In the genomic region with DNA sequence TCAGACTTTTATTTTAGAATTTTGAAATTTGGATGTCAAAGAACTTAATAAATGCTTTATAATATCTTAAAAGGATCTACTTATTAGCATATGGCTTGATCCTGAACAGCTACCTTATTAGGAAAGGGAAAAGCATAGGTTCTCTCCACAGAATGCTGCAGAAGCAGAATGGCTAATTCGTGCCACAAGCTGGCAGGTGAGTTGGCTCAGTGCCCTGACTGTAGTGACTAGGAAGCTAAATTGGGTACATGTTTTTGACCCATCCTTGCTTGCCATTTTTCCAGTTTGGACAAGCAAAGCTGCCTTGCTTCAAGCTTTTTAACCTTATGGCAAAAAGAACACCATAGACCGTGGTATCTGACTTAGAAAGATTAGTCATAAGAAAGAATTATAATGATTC, we compare ENCODE assay signal across 15 mouse cellular contexts. TPM values are rescaled to one million over a fixed set of nuclear protein-coding genes. Genes with fewer than 3 reads are reported as not detected.
DNase-seq lines count a peak whose midpoint lies in the region.
"Not testable (repeated sequence)": the region's sequence is repeated elsewhere in the genome, so short reads cannot be mapped to it uniquely, and the experiment has no call there.
"Had no signal": no experiment of that assay in that cellular context is flagged by ENCODE, and none has a peak within 500 bp of the region (broad histone marks: within the 10 kb centered on the region; RNA-seq: fewer than 3 reads in every experiment).

No protein-coding gene starts in this region.

- H3K9ac ChIP-seq in ES-E14 (ENCODE audit: insufficient read depth, low read depth, low read length, poor library complexity, severe bottlenecking): not testable (repeated sequence)

- H3K36me3 ChIP-seq in ES-E14 (ENCODE audit: control insufficient read depth, insufficient read depth, low read length, poor library complexity, severe bottlenecking): not testable (repeated sequence)

- DNase-seq in ES-E14 (ENCODE audit: low read depth, low spot score): not testable (repeated sequence)
- peak; percentile 47 to 54 for DNase-seq in cerebellum, postnatal 10 days
- DNase-seq in cerebellum, postnatal 14 days: peak; percentile 47 to 62
- peak; percentile 8 to 35 for DNase-seq in cerebellum, postnatal 25 days

- H3K4me3 ChIP-seq in ES-E14 (ENCODE audit: insufficient read depth in 1 of 2, low read depth in 1 of 2, low read length in 2 of 2, poor library complexity in 1 of 2, severe bottlenecking in 1 of 2): not testable (repeated sequence)

- not testable (repeated sequence) for H3K4me1 ChIP-seq in ES-E14 (ENCODE audit: control insufficient read depth in 2 of 2, insufficient read depth in 2 of 2, low read length in 2 of 2, poor library complexity in 1 of 2)

- in situ Hi-C loops in ES-E14 (cut with MboI; ENCODE audit: low sequenced_read_pairs in 2 of 2, unreplicated experiment in 2 of 2): not testable (repeated sequence)

- H3K9me3 ChIP-seq in ES-E14 (ENCODE audit: control insufficient read depth, insufficient read depth, low read depth, low read length): not testable (repeated sequence)

- H3K27ac ChIP-seq in ES-E14 (ENCODE audit: insufficient read depth, low read depth, low read length, poor library complexity, severe bottlenecking): peak overlapping the region; percentile 56; the same call in 1 of the 2 replicates

RNA-seq across cellular contexts. Expression of a gene that starts 47.2 kb away (rescaled TPM):
- total RNA-seq in ES-E14 (2012; rRNA removed): not detected in 2 replicates
- total RNA-seq: CH12.LX, MEL had no signal

RNA-seq across cellular contexts. Expression of a gene that starts 48.3 kb away (rescaled TPM):
- not detected in 2 replicates for total RNA-seq in ES-E14 (2012; rRNA removed)
- total RNA-seq: adrenal gland, adult 18-20 months; adrenal gland, adult 2 months; adrenal gland, adult 8-10 months; adrenal gland, postnatal 10 days; adrenal gland, postnatal 14 days; adrenal gland, postnatal 25 days; adrenal gland, postnatal 36 days; adrenal gland, postnatal 4 days; CH12.LX; G1E; MEL had no signal
